Mouse (Mus musculus): ENCODE results near the gene 1700015F17Rik. TPM values are rescaled to one million over a fixed set of nuclear protein-coding genes. Genes with fewer than 3 reads are reported as not detected.

1700015F17Rik gene
- total and polyA plus RNA-seq, 3 experiments = not detected

GRCm38 (mm10) chr5:5423723-5424171, 55.2 kb downstream of the 1700015F17Rik start:
- Histone ChIP-seq H3K27me3 (ENCODE audit: control insufficient read depth in 1 of 2, insufficient read depth in 2 of 2, low read length in 2 of 2) (no peaks in the 10 kb centered on the region; a peak in 1 of 4 replicates), H3K27ac (ENCODE audit: control insufficient read depth, low read depth, low read length) (no peak overlapping the region), H3K79me2 (ENCODE audit: control insufficient read depth, insufficient read depth, low read length, poor library complexity) (no peaks in the 10 kb centered on the region), H3K9me3 (replicated peaks; ENCODE audit: insufficient read depth, low read length) (no peaks in the 10 kb centered on the region), H3K4me1 (ENCODE audit: control insufficient read depth in 1 of 2, insufficient read depth in 2 of 2, low read length in 2 of 2) (no peaks in the 10 kb centered on the region), H3K9ac (ENCODE audit: control insufficient read depth, low read depth, low read length, poor library complexity, severe bottlenecking) (no peak overlapping the region), H3K4me3 (ENCODE audit: control insufficient read depth in 1 of 2, insufficient read depth in 1 of 2, low read depth in 2 of 2, low read length in 2 of 2) (no peak overlapping the region), H3K36me3 (ENCODE audit: control insufficient read depth in 1 of 2, insufficient read depth in 2 of 2, low read length in 2 of 2) (no peaks in the 10 kb centered on the region)
- TF ChIP-seq CHD2 (IDR thresholded peaks at IDR 0.05; ENCODE audit: low read length) = no peak
- no peak for TF ChIP-seq POLR2AphosphoS5 (IDR thresholded peaks at IDR 0.05; ENCODE audit: borderline replicate concordance, low read depth, low read length)
- TF ChIP-seq NRF1 (IDR thresholded peaks at IDR 0.05; ENCODE audit: insufficient read depth, low read depth, low read length, poor library complexity, severe bottlenecking) = no peak
- DNase-seq (ENCODE audit: low read depth, low spot score) = no peak

- Histone ChIP-seq H3K36me3 (ENCODE audit: control insufficient read depth in 1 of 2, insufficient read depth in 2 of 2, low read length in 2 of 2) (no peaks in the 10 kb centered on the region), H3K27ac (ENCODE audit: control insufficient read depth, low read depth, low read length) (no peak overlapping the region), H3K9me3 (replicated peaks; ENCODE audit: insufficient read depth, low read length) (no peaks in the 10 kb centered on the region), H3K27me3 (ENCODE audit: control insufficient read depth in 1 of 2, insufficient read depth in 2 of 2, low read length in 2 of 2) (no peaks in the 10 kb centered on the region), H3K4me3 (ENCODE audit: control insufficient read depth in 1 of 2, insufficient read depth in 1 of 2, low read depth in 2 of 2, low read length in 2 of 2) (no peak overlapping the region), H3K79me2 (ENCODE audit: control insufficient read depth, insufficient read depth, low read length, poor library complexity) (no peaks in the 10 kb centered on the region), H3K4me1 (ENCODE audit: control insufficient read depth in 1 of 2, insufficient read depth in 2 of 2, low read length in 2 of 2) (no peaks in the 10 kb centered on the region), H3K9ac (ENCODE audit: control insufficient read depth, low read depth, low read length, poor library complexity, severe bottlenecking) (no peak overlapping the region)
- no peak for DNase-seq (ENCODE audit: low read depth, low spot score)
- TF ChIP-seq MAZ (IDR thresholded peaks at IDR 0.05; ENCODE audit: low read depth, low read length) = no peak
- TF ChIP-seq CHD2 (IDR thresholded peaks at IDR 0.05; ENCODE audit: low read length) = no peak
- no peak for TF ChIP-seq SIN3A (IDR thresholded peaks at IDR 0.05; ENCODE audit: low read length)
- no peak for TF ChIP-seq MYC (IDR thresholded peaks at IDR 0.05; ENCODE audit: low read depth, low read length)
- no peak for TF ChIP-seq GATA1 (IDR thresholded peaks at IDR 0.05; ENCODE audit: low read depth, low read length)
Observed at GRCm38 (mm10) chr5:5423081-5423480, 55.9 kb downstream of the 1700015F17Rik start.

DNA sequence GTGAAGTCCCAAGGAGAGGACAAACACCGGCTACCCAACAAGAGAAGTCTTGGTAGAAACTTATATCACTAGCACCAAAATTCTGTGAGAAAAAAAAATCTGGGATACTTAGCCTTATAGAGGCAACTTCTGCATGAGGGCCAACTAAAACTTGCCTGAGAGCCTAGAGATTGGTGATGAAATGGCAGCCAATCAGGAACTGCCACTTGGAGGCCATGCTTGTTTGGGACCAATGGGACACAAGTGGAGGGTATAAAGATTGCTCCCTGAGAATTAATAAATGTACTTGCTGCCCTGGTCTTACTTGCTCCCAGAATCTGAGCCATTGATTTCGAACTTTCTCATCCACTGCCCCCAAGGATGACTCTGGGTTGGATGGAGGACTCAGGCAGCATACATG, 57.5 kb downstream of the 1700015F17Rik start:
- Histone ChIP-seq H3K9ac (ENCODE audit: control insufficient read depth, low read depth, low read length, poor library complexity, severe bottlenecking) (no peak overlapping the region), H3K79me2 (ENCODE audit: control insufficient read depth, insufficient read depth, low read length, poor library complexity) (no peaks in the 10 kb centered on the region), H3K36me3 (ENCODE audit: control insufficient read depth in 1 of 2, insufficient read depth in 2 of 2, low read length in 2 of 2) (no peaks in the 10 kb centered on the region), H3K27ac (ENCODE audit: control insufficient read depth, low read depth, low read length) (no peak overlapping the region), H3K4me3 (ENCODE audit: control insufficient read depth in 1 of 2, insufficient read depth in 1 of 2, low read depth in 2 of 2, low read length in 2 of 2) (no peak overlapping the region), H3K4me1 (ENCODE audit: control insufficient read depth in 1 of 2, insufficient read depth in 2 of 2, low read length in 2 of 2) (no peaks in the 10 kb centered on the region), H3K9me3 (replicated peaks; ENCODE audit: insufficient read depth, low read length) (no peaks in the 10 kb centered on the region), H3K27me3 (ENCODE audit: control insufficient read depth in 1 of 2, insufficient read depth in 2 of 2, low read length in 2 of 2) (no peaks in the 10 kb centered on the region)
- TF ChIP-seq GABPA (IDR thresholded peaks at IDR 0.05; ENCODE audit: low read depth, low read length) = no peak
- TF ChIP-seq MAFK (IDR thresholded peaks at IDR 0.05; ENCODE audit: borderline replicate concordance, low read depth, low read length) = no peak
- no peak for TF ChIP-seq TAL1 (IDR thresholded peaks at IDR 0.05; ENCODE audit: low read length)
- no peak for TF ChIP-seq SIN3A (IDR thresholded peaks at IDR 0.05; ENCODE audit: low read length)
- no peak for TF ChIP-seq KAT2A (conservative IDR thresholded peaks at IDR 0.05; ENCODE audit: low read depth, low read length)
- TF ChIP-seq RAD21 (IDR thresholded peaks at IDR 0.05; ENCODE audit: low read depth, low read length) = no peak
- TF ChIP-seq SMC3 (IDR thresholded peaks at IDR 0.05; ENCODE audit: low read depth, low read length) = no peak
- no peak for TF ChIP-seq MXI1 (IDR thresholded peaks at IDR 0.05; ENCODE audit: low read depth, low read length)
- TF ChIP-seq POLR2AphosphoS5 (IDR thresholded peaks at IDR 0.05; ENCODE audit: borderline replicate concordance, low read depth, low read length) = no peak
- no peak for TF ChIP-seq CHD2 (IDR thresholded peaks at IDR 0.05; ENCODE audit: low read length)
- no peak for TF ChIP-seq NELFE (IDR thresholded peaks at IDR 0.05; ENCODE audit: low read depth, low read length)
- no peak for TF ChIP-seq ZMIZ1 (IDR thresholded peaks at IDR 0.05; ENCODE audit: low read depth, low read length)
- no peak for TF ChIP-seq E2F4 (IDR thresholded peaks at IDR 0.05; ENCODE audit: borderline replicate concordance, low read depth, low read length)
- no peak for TF ChIP-seq MYC (IDR thresholded peaks at IDR 0.05; ENCODE audit: low read depth, low read length)
- TF ChIP-seq ZNF384 (IDR thresholded peaks at IDR 0.05; ENCODE audit: low read depth, low read length) = no peak
- TF ChIP-seq MYB (IDR thresholded peaks at IDR 0.05; ENCODE audit: low read depth, low read length) = no peak
- no peak for TF ChIP-seq MAX (IDR thresholded peaks at IDR 0.05; ENCODE audit: low read length)
- no peak for TF ChIP-seq POLR2AphosphoS2 (IDR thresholded peaks at IDR 0.05; ENCODE audit: low read length)
- no peak for TF ChIP-seq ELF1 (IDR thresholded peaks at IDR 0.05; ENCODE audit: low read depth, low read length)
- peak; percentile 13 for DNase-seq (ENCODE audit: low read depth, low spot score)
